Mouse (Mus musculus) T-helper 17 cell (primary cell): ENCODE results near the gene Bcl2l10.
"Not testable (repeated sequence)": the region's sequence is repeated elsewhere in the genome, so short reads cannot be mapped to it uniquely, and the experiment has no call there.

Experiments
- in situ Hi-C, 2 experiments: fragments of 300-600 bp; cut with MboI, MseI; formaldehyde crosslinking; loops; 1 replicate in 1 of 2; 2 replicates in 1 of 2; pipeline ENCODE4 v1.15.1; 2025; ENCODE audit warnings: high pct_unique_total_duplicates in 2 of 2

Gene Bcl2l10

GRCm38 (mm10) chr9:75338016-75338415 is 9.5 kb upstream of the Bcl2l10 start:
- in situ Hi-C loops, result no loop called here

GRCm38 (mm10) chr9:75342433-75342832 is 5.1 kb upstream of the Bcl2l10 start:
- in situ Hi-C loops, result no loop called here

- in situ Hi-C loops, result no loop called here
Measured at GRCm38 (mm10) chr9:75348066-75348465, 508 bp downstream of the Bcl2l10 start.

GRCm38 (mm10) chr9:75348641-75349040 is 1.1 kb downstream of the Bcl2l10 start:
- in situ Hi-C loops, result no loop called here

- in situ Hi-C loops, result no loop called here
Measured at GRCm38 (mm10) chr9:75353094-75353493, 5.5 kb downstream of the Bcl2l10 start.

GRCm38 (mm10) chr9:75355783-75356182 is 8.2 kb downstream of the Bcl2l10 start:
- in situ Hi-C loops, result loop anchor here in 1 of 2 experiments (5.0 kb wide), 1 partner anchor 42 kb away; no protein-coding TSS in a partner anchor

- in situ Hi-C loops, result loop anchor here in 1 of 2 experiments (5.0 kb wide), 1 partner anchor 40 kb away; no protein-coding TSS in a partner anchor
Measured at GRCm38 (mm10) chr9:75357087-75357654, 9.6 kb downstream of the Bcl2l10 start.

- in situ Hi-C loops, result no loop called here
Measured at GRCm38 (mm10) chr9:75361699-75362098, 14.1 kb downstream of the Bcl2l10 start.

GRCm38 (mm10) chr9:75362201-75362600 is 14.6 kb downstream of the Bcl2l10 start:
- in situ Hi-C loops, result no loop called here

- in situ Hi-C loops, result no loop called here
Measured at GRCm38 (mm10) chr9:75363001-75363400, 15.4 kb downstream of the Bcl2l10 start.

GRCm38 (mm10) chr9:75363702-75364101 is 16.1 kb downstream of the Bcl2l10 start:
- in situ Hi-C loops, result not testable (repeated sequence)

GRCm38 (mm10) chr9:75365195-75365594 is 17.6 kb downstream of the Bcl2l10 start:
- in situ Hi-C loops, result no loop called here

GRCm38 (mm10) chr9:75366191-75366590 is 18.6 kb downstream of the Bcl2l10 start:
- in situ Hi-C loops, result no loop called here

GRCm38 (mm10) chr9:75368779-75369178 is 21.2 kb downstream of the Bcl2l10 start:
- in situ Hi-C loops, result no loop called here

- in situ Hi-C loops, result no loop called here
Measured at GRCm38 (mm10) chr9:75375606-75376005, 28.0 kb downstream of the Bcl2l10 start.

GRCm38 (mm10) chr9:75376428-75376827 is 28.9 kb downstream of the Bcl2l10 start:
- in situ Hi-C loops, result no loop called here

- in situ Hi-C loops, result no loop called here
Measured at GRCm38 (mm10) chr9:75378774-75379173, 31.2 kb downstream of the Bcl2l10 start.

GRCm38 (mm10) chr9:75382825-75383224 is 35.3 kb downstream of the Bcl2l10 start:
- in situ Hi-C loops, result no loop called here

GRCm38 (mm10) chr9:75383785-75384184 is 36.2 kb downstream of the Bcl2l10 start:
- in situ Hi-C loops, result no loop called here

GRCm38 (mm10) chr9:75384337-75384962 is 36.9 kb downstream of the Bcl2l10 start:
- in situ Hi-C loops, result no loop called here

GRCm38 (mm10) chr9:75385218-75385974 is 37.8 kb downstream of the Bcl2l10 start:
- in situ Hi-C loops, result loop anchor here in 1 of 2 experiments (5.0 kb wide), 1 partner anchor 53 kb away; no protein-coding TSS in a partner anchor

- in situ Hi-C loops, result no loop called here
Measured at GRCm38 (mm10) chr9:75393251-75393650, 45.7 kb downstream of the Bcl2l10 start.
